Mouse (Mus musculus): ENCODE data around the gene Hmbs.
"Not testable (repeated sequence)": the region's sequence is repeated elsewhere in the genome, so short reads cannot be mapped to it uniquely, and the experiment has no call there.

Gene Hmbs

DNA sequence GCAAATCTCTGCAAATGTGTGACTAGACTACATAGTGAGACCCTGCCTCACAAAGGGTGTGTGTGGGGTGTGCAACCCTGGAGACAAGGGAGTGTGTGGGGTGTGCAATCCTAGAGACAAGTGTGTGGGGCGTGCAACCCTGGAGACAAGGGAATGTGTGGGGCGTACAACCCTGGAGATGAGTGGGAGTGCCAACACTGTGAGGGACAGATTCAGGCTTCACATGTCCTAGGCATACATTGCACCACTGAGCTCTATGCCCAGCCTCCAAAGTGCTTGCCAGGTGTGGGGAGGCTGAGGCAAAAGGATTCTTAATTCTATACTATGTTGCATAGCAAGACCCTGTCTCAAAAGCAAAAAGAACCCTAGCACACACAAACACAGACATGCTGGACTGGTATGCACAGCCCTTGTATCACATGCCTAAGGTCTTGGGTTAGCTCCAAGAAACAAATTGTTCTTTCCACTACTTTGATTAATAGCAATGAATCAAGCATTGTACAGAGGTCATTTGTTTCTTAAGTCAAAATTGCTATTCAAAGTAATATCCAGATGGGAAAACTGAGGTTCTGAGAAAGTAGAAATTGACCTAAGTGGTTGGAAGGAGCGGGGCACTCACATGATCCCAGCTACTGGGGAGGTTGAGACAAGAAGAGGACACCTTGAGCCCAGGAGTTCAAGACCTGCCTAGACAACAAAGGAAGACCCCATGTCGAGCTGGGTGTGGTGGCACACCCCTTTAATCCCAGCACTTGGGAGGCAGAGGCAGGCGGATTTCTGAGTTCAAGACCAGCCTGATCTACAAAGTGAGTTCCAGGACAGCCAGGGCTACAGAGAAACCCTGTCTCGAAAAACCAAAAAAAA is 1.8 kb upstream of the Hmbs start:
- DNase-seq (ENCODE audit: low read depth, low spot score), result no peak

DNA sequence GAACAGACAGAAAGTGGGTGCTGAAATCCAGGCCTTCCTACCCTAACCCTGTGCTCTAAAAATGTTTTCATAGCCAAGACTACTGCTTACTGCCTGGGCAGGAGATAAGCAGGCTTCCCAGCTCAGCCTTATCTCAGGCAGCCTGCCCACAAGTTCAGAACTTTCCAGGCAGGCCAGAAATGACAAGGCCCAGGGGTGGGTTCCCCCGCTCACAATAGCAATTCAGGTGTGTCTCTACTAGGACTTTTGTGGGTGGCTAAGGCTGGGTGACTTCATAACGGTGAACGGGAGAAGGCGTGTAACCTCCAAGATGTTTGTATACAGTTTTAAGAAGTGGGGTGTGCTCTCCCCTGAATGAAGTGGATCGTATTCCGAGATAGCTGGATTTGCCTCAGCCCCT is 738 bp downstream of the Hmbs start:
- DNase-seq (ENCODE audit: low read depth, low spot score), result no peak

GRCm38 (mm10) chr9:44342605-44343004 is 1.4 kb downstream of the Hmbs start:
- DNase-seq (ENCODE audit: low read depth, low spot score), result no peak

DNA sequence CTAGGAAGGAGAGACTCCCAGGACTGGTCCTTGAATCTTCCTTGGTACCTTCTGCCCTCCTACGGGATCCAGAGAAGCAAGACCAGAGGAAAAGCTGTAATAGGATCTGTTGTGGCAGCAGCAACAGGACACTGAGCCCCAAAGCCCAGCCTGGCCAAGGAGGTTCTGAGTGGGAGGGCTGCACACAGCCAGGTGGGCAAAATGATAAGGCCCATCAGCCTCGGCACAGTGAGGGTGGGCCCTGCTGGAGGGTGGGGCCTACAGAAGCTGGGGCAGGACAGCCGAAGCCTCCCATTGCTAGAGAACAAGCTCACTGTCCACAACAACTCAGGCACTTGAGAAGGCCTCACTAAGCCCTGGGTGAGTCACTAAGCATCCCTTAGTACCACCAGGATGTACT is 1.9 kb downstream of the Hmbs start:
- no peak for DNase-seq (ENCODE audit: low read depth, low spot score)

GRCm38 (mm10) chr9:44341487-44341886 is 2.5 kb downstream of the Hmbs start:
- no peak for DNase-seq (ENCODE audit: low read depth, low spot score)

DNA sequence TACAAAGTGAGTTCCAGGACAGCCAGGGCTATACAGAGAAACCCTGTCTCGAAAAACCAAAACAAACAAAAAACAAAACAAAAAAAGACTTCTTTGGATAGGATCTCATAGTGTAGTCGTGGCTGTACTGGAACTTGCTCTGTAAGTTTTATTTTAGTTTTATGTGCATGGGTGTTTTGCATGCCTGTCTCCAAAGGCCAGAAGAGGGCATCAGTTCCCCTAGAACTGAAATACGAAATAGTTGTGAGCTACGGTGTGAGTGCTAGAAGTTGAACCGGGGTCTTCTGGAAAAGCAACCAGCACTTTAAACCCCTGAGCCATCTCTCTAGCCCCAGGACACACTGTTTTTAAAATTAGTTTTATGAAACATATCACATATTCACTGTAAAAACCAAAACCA is 5.5 kb downstream of the Hmbs start:
- DNase-seq (ENCODE audit: low read depth, low spot score), result no peak

DNA sequence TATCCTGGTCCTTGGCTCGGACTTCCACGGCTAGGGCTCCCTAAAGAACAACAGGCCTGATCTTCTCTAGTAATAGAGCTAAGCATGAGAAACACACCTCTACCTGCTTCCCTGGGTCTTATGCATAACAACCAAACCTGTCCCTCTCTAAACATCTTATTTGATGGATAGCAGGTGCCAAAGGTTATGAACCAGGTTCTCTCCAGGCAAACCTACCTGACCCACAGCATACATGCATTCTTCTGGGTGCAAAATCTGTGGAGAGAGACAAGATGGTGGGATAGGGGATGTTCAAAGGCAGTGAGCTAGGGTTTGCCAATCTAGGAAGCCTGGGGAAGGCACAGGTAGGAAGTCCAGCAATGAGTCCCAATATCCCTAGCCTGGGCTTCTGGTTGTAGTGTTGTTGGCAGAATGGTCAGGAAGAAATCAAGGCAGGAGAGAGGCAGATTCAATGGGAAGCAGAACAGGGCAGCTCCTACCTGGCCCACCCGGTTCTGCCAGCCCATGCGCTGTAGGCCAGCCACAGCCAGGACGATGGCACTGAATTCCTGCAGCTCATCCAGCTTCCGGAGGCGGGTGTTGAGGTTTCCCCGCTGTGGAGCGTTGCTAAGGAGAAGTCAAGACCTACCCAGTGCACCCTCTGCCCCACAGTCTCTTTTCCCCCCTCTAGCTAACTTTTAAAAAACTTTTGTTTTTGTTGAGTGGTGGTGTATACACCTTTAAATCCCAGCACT is 6.4 kb downstream of the Hmbs start:
- DNase-seq (ENCODE audit: low read depth, low spot score), result no peak

- no peak for DNase-seq (ENCODE audit: low read depth, low spot score)
Measured at GRCm38 (mm10) chr9:44336964-44337363, 7.1 kb downstream of the Hmbs start.

DNA sequence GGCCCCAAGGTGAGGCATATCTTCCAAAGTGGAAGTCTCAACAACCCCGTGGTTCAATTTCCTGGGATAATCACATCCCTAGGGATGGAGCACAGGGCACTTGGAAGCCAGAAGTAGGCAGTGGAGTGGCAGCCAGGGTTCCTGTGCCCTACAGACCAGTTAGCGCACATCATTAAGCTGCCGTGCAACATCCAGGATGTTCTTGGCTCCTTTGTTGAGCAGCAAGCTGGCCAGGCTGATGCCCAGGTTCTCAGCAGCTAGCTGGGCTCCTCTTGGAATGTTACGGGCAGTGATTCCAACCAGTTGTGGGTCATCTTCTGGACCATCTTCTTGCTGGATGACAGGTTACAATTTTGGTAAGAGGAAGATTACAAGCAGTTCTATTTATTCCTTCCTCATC is 7.5 kb downstream of the Hmbs start:
- not testable (repeated sequence) for DNase-seq (ENCODE audit: low read depth, low spot score)

DNA sequence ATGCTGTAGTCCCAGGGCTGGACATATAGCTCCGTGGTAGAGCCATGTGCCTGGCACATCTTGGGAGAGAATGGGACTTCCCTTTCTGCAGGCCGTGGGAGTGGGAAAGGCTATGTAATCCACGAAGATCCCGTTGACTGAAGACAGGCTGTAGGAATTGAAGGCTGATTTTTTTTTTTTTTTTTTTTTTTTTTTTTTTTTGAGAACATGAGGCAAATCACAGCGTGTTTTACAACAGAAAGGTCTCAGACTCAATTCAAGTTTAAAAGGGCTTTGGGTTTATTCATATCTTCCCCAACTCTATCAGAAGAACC is 8.0 kb downstream of the Hmbs start:
- no peak for DNase-seq (ENCODE audit: low read depth, low spot score)

DNA sequence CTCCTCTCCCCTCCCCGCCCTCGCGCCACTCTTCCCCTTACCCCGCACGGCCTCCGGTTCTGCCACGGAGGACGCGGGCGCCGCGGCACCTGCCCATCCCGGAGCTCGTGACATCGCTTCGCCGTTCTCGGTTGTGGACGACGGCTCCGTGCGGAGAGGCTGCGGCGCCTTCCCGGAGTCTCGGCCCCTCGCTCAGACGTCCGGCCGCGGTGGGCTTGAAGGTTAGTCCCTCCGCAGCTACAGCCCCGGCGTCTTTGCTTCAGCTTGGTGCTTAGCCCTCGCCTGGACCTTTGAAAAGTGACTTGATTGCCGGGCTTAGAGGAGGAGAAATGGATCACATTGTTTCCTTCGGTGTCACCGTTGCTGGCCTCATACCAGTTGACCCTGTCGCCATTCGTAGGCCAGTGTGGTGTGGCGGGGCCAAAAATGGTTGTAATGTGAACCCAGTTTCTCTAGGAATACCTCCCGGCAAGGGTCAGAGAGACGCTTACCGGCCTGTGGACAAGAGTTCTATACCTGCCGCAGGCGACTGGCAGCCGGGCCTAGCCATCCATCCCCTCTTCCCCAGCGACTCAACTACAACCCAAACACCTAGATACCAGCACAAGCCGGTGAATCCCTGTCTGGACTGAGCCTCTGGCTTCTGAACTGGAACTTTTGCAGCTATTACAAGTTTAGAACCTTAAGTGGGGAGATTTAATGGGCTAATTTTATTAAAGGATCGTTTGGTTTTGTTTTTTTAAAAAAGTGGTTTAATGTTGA is 8.5 kb downstream of the Hmbs start:
- DNase-seq (ENCODE audit: low read depth, low spot score), result no peak

DNA sequence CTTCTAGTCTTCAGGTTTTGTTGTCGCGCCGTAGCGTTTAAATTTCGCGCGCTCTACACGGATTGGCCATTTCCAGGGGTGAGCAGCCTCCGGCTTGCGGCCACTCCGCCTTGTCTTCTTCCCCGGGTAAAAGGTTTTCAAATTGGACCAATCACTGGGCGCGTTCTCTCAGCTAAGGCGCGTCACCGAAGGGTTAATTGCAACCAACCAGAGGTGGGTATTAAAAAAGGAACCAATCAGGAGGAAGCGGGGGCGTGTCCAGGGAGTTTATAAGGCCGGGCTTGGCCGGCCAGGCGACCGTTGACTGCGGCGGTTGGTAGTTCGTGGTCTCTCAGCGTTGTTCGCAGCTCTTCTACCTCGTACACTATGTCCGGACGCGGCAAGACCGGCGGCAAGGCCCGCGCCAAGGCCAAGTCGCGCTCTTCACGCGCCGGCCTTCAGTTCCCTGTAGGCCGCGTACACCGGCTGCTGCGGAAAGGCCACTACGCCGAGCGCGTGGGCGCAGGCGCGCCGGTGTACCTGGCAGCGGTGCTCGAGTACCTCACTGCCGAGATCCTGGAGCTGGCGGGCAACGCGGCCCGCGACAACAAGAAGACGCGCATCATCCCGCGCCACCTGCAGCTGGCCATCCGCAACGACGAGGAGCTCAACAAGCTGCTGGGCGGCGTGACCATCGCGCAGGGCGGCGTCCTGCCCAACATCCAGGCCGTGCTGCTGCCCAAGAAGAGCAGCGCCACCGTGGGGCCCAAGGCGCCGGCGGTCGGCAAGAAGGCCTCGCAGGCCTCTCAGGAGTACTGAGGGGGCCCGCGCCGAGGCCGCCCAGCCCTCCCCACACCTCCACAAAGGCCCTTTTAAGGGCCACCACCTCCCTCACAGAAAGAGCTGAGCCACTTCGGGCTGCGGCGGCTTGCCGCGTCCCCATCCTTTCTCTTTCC is 9.4 kb downstream of the Hmbs start, which contains the start of gene H2afx:
H2afx (plus strand) TSS at position 299 of the 935 bp plus-strand sequence.
- DNase-seq (ENCODE audit: low read depth, low spot score), result peak; percentile 100

GRCm38 (mm10) chr9:44332918-44333638 is 10.9 kb downstream of the Hmbs start:
- DNase-seq (ENCODE audit: low read depth, low spot score), result no peak

GRCm38 (mm10) chr9:44330736-44331135 is 13.3 kb downstream of the Hmbs start:
- no peak for DNase-seq (ENCODE audit: low read depth, low spot score)

GRCm38 (mm10) chr9:44327926-44328325 is 16.1 kb downstream of the Hmbs start:
- DNase-seq (ENCODE audit: low read depth, low spot score), result no peak

DNA sequence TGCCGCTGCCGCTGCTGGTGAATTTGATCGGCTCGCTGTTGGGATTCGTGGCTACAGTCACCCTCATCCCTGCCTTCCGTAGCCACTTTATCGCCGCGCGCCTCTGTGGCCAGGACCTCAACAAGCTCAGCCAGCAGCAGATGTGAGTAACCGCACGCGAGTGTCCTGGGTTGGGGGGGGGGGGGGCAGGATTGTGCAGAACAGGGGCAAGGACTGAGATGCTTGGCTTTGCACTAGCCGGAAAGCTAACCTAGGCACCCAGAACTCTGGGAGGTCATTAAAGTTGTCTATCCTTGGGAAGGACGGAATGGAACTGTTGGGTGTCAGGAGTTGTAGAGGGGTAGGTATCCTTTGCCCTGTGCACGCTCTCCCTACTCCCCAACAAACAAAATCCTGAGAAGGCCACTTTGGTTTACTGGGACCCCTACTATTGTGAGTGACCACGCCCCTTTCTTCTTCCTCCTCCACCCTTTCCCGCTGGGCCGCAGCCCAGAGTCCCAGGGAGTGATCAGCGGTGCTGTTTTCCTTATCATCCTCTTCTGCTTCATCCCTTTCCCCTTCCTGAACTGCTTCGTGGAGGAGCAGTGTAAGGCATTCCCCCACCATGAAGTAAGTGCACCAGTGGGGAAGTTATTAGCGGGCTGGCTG is 16.8 kb downstream of the Hmbs start:
- no peak for DNase-seq (ENCODE audit: low read depth, low spot score)

- peak; percentile 84 for DNase-seq (ENCODE audit: low read depth, low spot score)
Measured at GRCm38 (mm10) chr9:44326371-44327063, 17.5 kb downstream of the Hmbs start.

DNA sequence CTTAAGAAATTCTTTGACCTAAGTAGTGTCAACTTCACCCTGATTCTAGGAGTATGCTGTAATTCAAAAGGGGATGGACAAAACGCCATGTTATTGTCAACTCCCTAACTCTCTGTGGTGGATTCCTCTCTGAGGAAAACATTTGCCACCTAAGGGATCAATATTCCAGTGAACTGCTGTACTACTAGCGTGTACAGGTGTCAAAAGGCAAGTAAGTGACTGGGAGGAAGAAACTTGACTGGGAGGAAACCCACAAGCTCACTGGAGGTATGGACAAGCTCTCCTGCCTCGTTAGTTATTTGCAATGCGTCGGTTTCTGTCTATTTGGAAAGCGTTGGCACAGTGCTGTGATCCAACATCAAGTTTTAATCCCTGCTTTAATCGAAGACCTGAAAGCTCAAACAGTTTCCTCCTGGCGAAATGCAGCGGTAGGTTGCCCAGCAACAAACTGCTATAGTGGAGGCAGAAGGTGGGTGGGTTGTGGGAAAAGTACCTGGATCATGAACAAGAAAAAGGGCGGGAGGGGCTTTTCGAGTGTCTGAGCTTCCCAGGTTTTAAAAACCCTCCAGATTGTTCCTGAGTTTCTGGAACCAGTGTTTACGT is 18.2 kb downstream of the Hmbs start, which contains the start of gene Dpagt1:
Dpagt1 (plus strand) TSS at position 252 of the 603 bp plus-strand sequence.
- no peak for DNase-seq (ENCODE audit: low read depth, low spot score)

Measured in skeletal muscle tissue, adult 2 months (tissue).